22 mouse cellular contexts compared by ENCODE assay signal in the genomic region with DNA sequence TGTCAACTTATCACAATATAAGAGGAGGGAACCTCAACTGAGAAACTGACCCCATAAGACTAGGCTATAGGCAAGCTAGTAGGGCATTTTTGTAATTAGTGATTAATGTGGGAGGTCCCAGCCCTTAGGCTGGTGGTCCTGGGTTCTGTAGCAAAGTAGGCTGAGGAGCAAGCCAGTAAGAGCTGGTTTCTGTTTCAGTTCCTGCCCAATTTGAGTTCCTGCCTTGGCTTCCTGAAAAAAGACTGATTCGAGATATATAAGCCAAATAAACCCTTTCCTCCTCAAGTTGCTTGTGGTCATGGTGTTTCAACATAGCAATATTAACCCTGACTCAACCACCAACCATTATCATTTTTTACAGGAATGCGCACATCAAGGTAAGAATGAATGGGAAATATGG. TPM values are rescaled to one million over a fixed set of nuclear protein-coding genes. Genes with fewer than 3 reads are reported as not detected.
A peak's percentile ranks its signal among the peaks of the same experiment; 100 is the strongest.
DNase-seq lines count a peak whose midpoint lies in the region; ATAC-seq lines count a peak whose summit lies in the region.
"Had no signal": no experiment of that assay in that cellular context is flagged by ENCODE, and none has a peak within 500 bp of the region (broad histone marks: within the 10 kb centered on the region; RNA-seq: fewer than 3 reads in every experiment).

No protein-coding gene starts in this region.

- peak; percentile 32 to 46; a peak in 3 of 4 replicates for ATAC-seq in hematopoietic stem cell, adult 5-6 weeks (replicated peaks in 1 of 2; ENCODE audit: insufficient read depth in 1 of 2, low FRiP score in 2 of 2, low TSS enrichment in 1 of 2, low read depth in 1 of 2, poor library complexity in 2 of 2, severe bottlenecking in 2 of 2)
- ATAC-seq in megakaryocyte progenitor cell, adult 5-6 weeks (replicated peaks; ENCODE audit: poor library complexity), result peak; percentile 63
- ATAC-seq: forebrain, embryonic 15.5 days; hindbrain, embryonic 16.5 days; intestine, embryonic 15.5 days; Patski had no signal

- DNase-seq in heart, adult 11 months, result peak; percentile 68
- DNase-seq in heart, postnatal 4 days, result no peak
- DNase-seq in embryo, embryonic 11 days, result no peak
- DNase-seq in lung, adult 18-20 months, result no peak
- DNase-seq: adrenal gland, adult 2 months; adrenal gland, postnatal 14 days; B cell, adult 2 months; cerebellum, adult 11-12 months; cerebellum, adult 8-10 months; cerebellum, postnatal 10 days; cerebellum, postnatal 36 days; gastrocnemius, postnatal 25 days; heart, postnatal 10 days; heart, postnatal 36 days; kidney, adult 11 months had no signal

RNA-seq across cellular contexts. Expression of a gene that starts 45.8 kb away (rescaled TPM):
- total RNA-seq in heart, postnatal 4 days (2021), result under 1 TPM; 0.18 to 0.26 TPM
- total RNA-seq in hematopoietic stem cell, adult 5-6 weeks (2017), result not detected in 2 replicates
- total RNA-seq in megakaryocyte progenitor cell, adult 5-6 weeks (2015), result 0.07 TPM in 1 of 2 replicates, not detected in the other
- not detected in 2 replicates for total RNA-seq in megakaryocyte progenitor cell, adult 5-6 weeks (2017)
- total RNA-seq: CH12.LX had no signal
